In genomic region chr6:121082094-121082473, GRCm38 (mm10) we compare ENCODE assay signal across 16 mouse cellular contexts. TPM values are rescaled to one million over a fixed set of nuclear protein-coding genes. Genes with fewer than 3 reads are reported as not detected.
DNase-seq lines count a peak whose midpoint lies in the region; ATAC-seq and TF ChIP-seq lines count a peak whose summit lies in the region.
"Had no signal": no experiment of that assay in that cellular context is flagged by ENCODE, and none has a peak within 500 bp of the region (broad histone marks: within the 10 kb centered on the region; RNA-seq: fewer than 3 reads in every experiment).

No protein-coding gene starts in this region.

- H3K27ac ChIP-seq in heart, embryonic 13.5 days (replicated peaks), result peak overlapping the region; percentile 62
- peak overlapping the region; percentile 55 for H3K27ac ChIP-seq in liver, embryonic 11.5 days (ENCODE audit: low read depth, low read length)
- no peak overlapping the region for H3K27ac ChIP-seq in liver, postnatal 0 days (ENCODE audit: low read depth)
- H3K27ac ChIP-seq: embryonic facial prominence, embryonic 13.5 days; forebrain, embryonic 15.5 days; stomach, embryonic 15.5 days had no signal

- no peak for DNase-seq in heart, adult 8-10 months (ENCODE audit: low spot score)
- DNase-seq in liver, embryonic 11.5 days (ENCODE audit: low spot score), result no peak
- no peak for DNase-seq in liver, postnatal 0 days
- no peak for DNase-seq in Patski (ENCODE audit: low read depth, low spot score)
- DNase-seq in kidney, postnatal 10 days, result peak; percentile 44
- DNase-seq in right cerebral cortex, adult 18-20 months, result no peak
- DNase-seq in spleen, postnatal 4 days (ENCODE audit: low spot score in 2 of 2), result no peak
- DNase-seq: cerebellum, adult 9-11 months; gastrocnemius, postnatal 10 days; liver; right cerebral cortex, postnatal 4 days had no signal

- no peaks in the 10 kb centered on the region for H3K27me3 ChIP-seq in heart, embryonic 13.5 days (replicated peaks)
- no peaks in the 10 kb centered on the region for H3K27me3 ChIP-seq in liver, embryonic 11.5 days (replicated peaks; ENCODE audit: control insufficient read depth, insufficient read depth, low read length)
- H3K27me3 ChIP-seq in liver, postnatal 0 days (ENCODE audit: insufficient read depth, low read length), result no peaks in the 10 kb centered on the region
- H3K27me3 ChIP-seq in Patski, result no peaks in the 10 kb centered on the region
- H3K27me3 ChIP-seq: embryonic facial prominence, embryonic 13.5 days; forebrain, embryonic 15.5 days; stomach, embryonic 15.5 days had no signal

- no peak for TF ChIP-seq CTCF in liver, postnatal 0 days (IDR thresholded peaks at IDR 0.05; ENCODE audit: low read depth)
- TF ChIP-seq CTCF in Patski (IDR thresholded peaks at IDR 0.05), result no peak

- H3K4me1 ChIP-seq in heart, embryonic 13.5 days, result peaks cover 100% of the 10 kb centered on the region
- peaks cover 72% of the 10 kb centered on the region for H3K4me1 ChIP-seq in liver, embryonic 11.5 days (replicated peaks; ENCODE audit: control insufficient read depth, insufficient read depth, low read length)
- peaks cover 50% of the 10 kb centered on the region for H3K4me1 ChIP-seq in liver, postnatal 0 days (ENCODE audit: insufficient read depth)

- TF ChIP-seq EP300 in liver, postnatal 0 days (IDR thresholded peaks at IDR 0.05; ENCODE audit: low read depth), result no peak

- in situ Hi-C loops in Patski (cut with MboI; ENCODE audit: low pct_unique_long_range_greater_than_20kb), result no loop called here

- no peaks in the 10 kb centered on the region for H3K9me3 ChIP-seq in heart, embryonic 13.5 days
- no peaks in the 10 kb centered on the region for H3K9me3 ChIP-seq in liver, embryonic 11.5 days (ENCODE audit: control insufficient read depth, low read length)
- H3K9me3 ChIP-seq in liver, postnatal 0 days (ENCODE audit: low read length), result no peaks in the 10 kb centered on the region
- H3K9me3 ChIP-seq: embryonic facial prominence, embryonic 13.5 days; forebrain, embryonic 15.5 days; stomach, embryonic 15.5 days had no signal

- ATAC-seq in heart, embryonic 13.5 days (ENCODE audit: extremely low read depth, insufficient number of reproducible peaks, low FRiP score, low TSS enrichment), result no peak
- ATAC-seq in liver, embryonic 11.5 days (replicated peaks; ENCODE audit: low FRiP score), result no peak
- no peak for ATAC-seq in liver, postnatal 0 days
- ATAC-seq in Patski, result peak; percentile 37
- ATAC-seq: forebrain, embryonic 15.5 days; intestine, postnatal 0 days had no signal

- CTCF ChIA-PET in Patski (lab: Charles Lee), result interaction anchor here (1.3 kb wide), 1 partner anchor 16 kb away, joined by 3 read pairs; no protein-coding TSS in a partner anchor

- 75% methylated on average over 10 of the region's 10 CpGs for WGBS in heart, embryonic 13.5 days
- WGBS in liver, embryonic 11.5 days, result 91% methylated on average over 10 of the region's 10 CpGs
- 86% methylated on average over 10 of the region's 10 CpGs for WGBS in liver, postnatal 0 days (ENCODE audit: insufficient replicate concordance)

- no peak overlapping the region for H3K4me2 ChIP-seq in heart, embryonic 13.5 days
- no peak overlapping the region for H3K4me2 ChIP-seq in liver, embryonic 11.5 days
- no peak overlapping the region for H3K4me2 ChIP-seq in liver, postnatal 0 days (ENCODE audit: low read depth, low read length)
- H3K4me2 ChIP-seq: forebrain, embryonic 15.5 days; stomach, embryonic 15.5 days had no signal

- peak overlapping the region; percentile 61; the same call in 1 of the 2 replicates for H3K9ac ChIP-seq in heart, embryonic 13.5 days
- no peak overlapping the region for H3K9ac ChIP-seq in liver, embryonic 11.5 days (ENCODE audit: low read depth, low read length)
- H3K9ac ChIP-seq in liver, postnatal 0 days (replicated peaks), result no peak overlapping the region
- H3K9ac ChIP-seq: embryonic facial prominence, embryonic 13.5 days; forebrain, embryonic 15.5 days; stomach, embryonic 15.5 days had no signal

- H3K4me3 ChIP-seq in heart, embryonic 13.5 days, result no peak overlapping the region
- H3K4me3 ChIP-seq in liver, embryonic 11.5 days (ENCODE audit: low read depth, low read length), result no peak overlapping the region
- no peak overlapping the region for H3K4me3 ChIP-seq in liver, postnatal 0 days (ENCODE audit: low read depth, low read length)
- H3K4me3 ChIP-seq: embryonic facial prominence, embryonic 13.5 days; forebrain, embryonic 15.5 days; stomach, embryonic 15.5 days had no signal

- POLR2A ChIA-PET in Patski (lab: Charles Lee), result no interaction called here

- H3K36me3 ChIP-seq in heart, embryonic 13.5 days, result no peaks in the 10 kb centered on the region; the same call in 1 of the 2 replicates
- peaks cover 4% of the 10 kb centered on the region; the same call in 1 of the 2 replicates for H3K36me3 ChIP-seq in liver, embryonic 11.5 days (ENCODE audit: control insufficient read depth, insufficient read depth, low read length)
- H3K36me3 ChIP-seq in liver, postnatal 0 days (replicated peaks; ENCODE audit: insufficient read depth, low read length), result no peaks in the 10 kb centered on the region
- H3K36me3 ChIP-seq: embryonic facial prominence, embryonic 13.5 days; forebrain, embryonic 15.5 days; stomach, embryonic 15.5 days had no signal

RNA-seq across cellular contexts. Expression of gene Mical3, which starts 48.7 kb away (rescaled TPM):
- 28.2 and 29.2 TPM in 2 replicates for polyA plus RNA-seq in heart, embryonic 13.5 days (2015; fragmentation: Nextera tagmentation; extraction: Ambion mirVana)
- total RNA-seq in heart, adult 8-10 months (2022), result 100 to 1,000 TPM; 112 to 130 (median 120) TPM
- 16.6 and 20.2 TPM in 2 replicates for polyA plus RNA-seq in liver, embryonic 11.5 days (2014; fragmentation: Nextera tagmentation; extraction: Ambion mirVana)
- 4.0 and 4.5 TPM in 2 replicates for polyA plus RNA-seq in liver, postnatal 0 days (2015; fragmentation: Nextera tagmentation; extraction: Ambion mirVana)
- 47.3 TPM for polyA plus RNA-seq in Patski (2021)
